Mouse (Mus musculus): ENCODE data around the gene Arhgef26. TPM values are rescaled to one million over a fixed set of nuclear protein-coding genes. Genes with fewer than 3 reads are reported as not detected.

Arhgef26 gene
- 0.92 TPM for polyA plus RNA-seq (2014; fragmentation: Illumina TruSeq; extraction: RNeasy Lipid Tissue Mini Kit (QIAGEN cat#74804); ENCODE audit: low read depth, low replicate concordance)

GRCm38 (mm10) chr3:62338044-62338443 lies at the start of gene Arhgef26:
Arhgef26 (plus strand) TSS chr3:62338344.

DNA sequence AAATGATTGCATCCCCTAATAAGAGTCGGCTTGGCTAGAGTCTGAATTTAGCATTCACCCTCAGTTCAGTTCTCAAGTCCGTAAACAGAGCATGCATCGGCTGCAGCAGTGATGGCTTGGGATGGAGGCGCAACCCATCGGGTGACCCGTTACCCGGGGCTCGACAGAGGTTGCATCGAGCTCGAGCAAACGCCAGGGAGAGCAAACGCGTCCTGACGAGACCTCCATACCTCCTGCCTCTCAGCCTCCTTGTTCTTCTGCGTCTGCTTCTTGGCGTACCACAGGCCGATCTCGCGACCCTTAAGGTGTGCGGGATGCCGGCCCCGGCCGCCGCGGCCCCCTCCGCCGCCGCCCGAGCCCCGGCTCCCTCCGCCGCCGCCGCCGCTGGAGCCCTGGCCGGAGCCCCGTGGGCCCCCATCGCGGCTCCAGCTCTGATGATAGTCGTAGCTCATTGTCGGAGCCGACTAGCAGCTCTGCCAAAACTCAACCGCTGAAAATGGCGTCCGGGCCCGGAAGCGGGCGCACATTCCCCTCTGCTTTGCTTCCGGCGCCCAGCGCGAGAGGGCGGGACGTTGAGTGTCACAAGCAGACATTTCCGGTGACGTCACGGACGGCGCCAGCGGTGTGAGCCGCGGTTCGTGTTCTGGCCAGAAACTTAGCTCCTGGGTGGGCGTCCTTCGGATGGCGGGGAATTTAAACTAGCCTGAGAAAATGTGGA lies 168.5 kb downstream of the Arhgef26 start, which contains the start of gene Dhx36:
Gene Dhx36, minus strand, starts transcription at position 517 of the 718 bp plus-strand sequence.

Other genes with a start within 250 kb of the Arhgef26 start
- 72.2 TPM for gene Dhx36, start 168.7 kb downstream of the Arhgef26 start, polyA plus RNA-seq (2014; fragmentation: Illumina TruSeq; extraction: RNeasy Lipid Tissue Mini Kit (QIAGEN cat#74804); ENCODE audit: low read depth, low replicate concordance)